Mouse (Mus musculus) midbrain, embryonic 15.5 days (tissue): ENCODE results near the gene Nmral1. TPM values are rescaled to one million over a fixed set of nuclear protein-coding genes. Genes with fewer than 3 reads are reported as not detected.
A peak's percentile ranks its signal among the peaks of the same experiment; 100 is the strongest.

ENCODE experiments used
- ATAC-seq: fragments of 200-750 bp; cut with Nextera tagmentation; replicated peaks from 2 replicates; pipeline ENCODE4 v1.8.0; 2017; ENCODE audit warnings: moderate TSS enrichment
- H3K27ac ChIP-seq: fragments of 300-500 bp; sonication (generic); 2 replicates; pipeline ENCODE4 v1.5.1; 2015; ENCODE audit warnings: mild to moderate bottlenecking, inconsistent platforms
- H3K27me3 ChIP-seq: fragments of 300-500 bp; sonication (generic); replicated peaks from 2 replicates; pipeline ENCODE4 v1.6.1; 2015; ENCODE audit warnings: inconsistent platforms
- H3K36me3 ChIP-seq: fragments of 300-500 bp; sonication (generic); replicated peaks from 2 replicates; pipeline ENCODE4 v1.6.1; 2015; ENCODE audit warnings: inconsistent platforms
- H3K4me1 ChIP-seq: fragments of 300-500 bp; sonication (generic); 2 replicates; pipeline ENCODE4 v1.6.1; 2015; ENCODE audit warnings: inconsistent platforms
- H3K4me2 ChIP-seq: fragments of 300-500 bp; sonication (generic); 2 replicates; pipeline ENCODE4 v1.6.1; 2015; ENCODE audit warnings: inconsistent platforms, mild to moderate bottlenecking, moderate library complexity
- H3K4me3 ChIP-seq: fragments of 300-500 bp; sonication (generic); 2 replicates; pipeline ENCODE4 v1.5.1; 2015; ENCODE audit warnings: mild to moderate bottlenecking, inconsistent platforms
- H3K9ac ChIP-seq: fragments of 300-500 bp; sonication (generic); 2 replicates; pipeline ENCODE4 v1.6.1; 2015; ENCODE audit warnings: mild to moderate bottlenecking, inconsistent platforms
- H3K9me3 ChIP-seq: fragments of 300-500 bp; sonication (generic); 2 replicates; pipeline ENCODE4 v1.6.1; 2016; ENCODE audit warnings: inconsistent platforms
- WGBS: fragments of 180-500 bp; shearing (Covaris S2); methylation state at CpG from one replicate; pipeline ENCODE4 v1.1.7; 2015; ENCODE audit warnings: mixed read lengths; 5-methylcytosine and 5-hydroxymethylcytosine counted together
- polyA plus RNA-seq: library from polyadenylated mRNA; unstranded; fragments of >200 nt; fragmentation: Nextera tagmentation; extraction: Ambion mirVana; gene quantifications from 2 replicates; pipeline ENCODE4 v1.2.1, GENCODE M21; 2015

Gene Nmral1
- polyA plus RNA-seq, 1 experiment from 2014 or later, result 78.3 TPM

GRCm38 (mm10) chr16:4676836-4677235, 42.3 kb downstream of the Nmral1 start:
- Histone ChIP-seq H3K4me3 (no peak overlapping the region), H3K4me1 (peaks cover 14% of the 10 kb centered on the region), H3K27me3 (no peaks in the 10 kb centered on the region), H3K36me3 (peaks cover 9% of the 10 kb centered on the region), H3K9me3 (no peaks in the 10 kb centered on the region), H3K4me2 (no peak overlapping the region), H3K9ac (no peak overlapping the region), H3K27ac (no peak overlapping the region)
- no peak for ATAC-seq
- WGBS, result 100% methylated on average over 5 of the region's 5 CpGs

DNA sequence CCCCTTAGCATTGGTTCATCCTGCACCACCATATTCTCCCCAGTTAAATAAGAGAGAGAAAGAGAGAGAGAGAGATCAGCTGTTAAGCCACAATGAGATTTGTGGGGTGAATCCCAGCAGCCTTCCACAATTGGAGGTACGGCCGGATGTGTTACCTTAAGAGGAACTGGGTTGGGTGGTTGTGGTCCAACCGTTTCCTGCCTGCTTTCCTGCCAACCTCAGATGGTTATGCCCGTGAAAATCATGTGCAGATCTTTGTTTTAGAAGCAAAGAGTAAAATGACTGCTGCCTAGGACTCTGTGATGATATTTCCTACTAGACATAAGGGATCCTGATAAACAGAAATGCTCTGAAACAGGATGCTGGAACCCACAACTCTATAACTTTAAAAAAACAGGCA, 45.1 kb downstream of the Nmral1 start:
- H3K4me3 ChIP-seq, result no peak overlapping the region
- H3K36me3 ChIP-seq, result peaks cover 9% of the 10 kb centered on the region
- H3K27me3 ChIP-seq, result no peaks in the 10 kb centered on the region
- peaks cover 12% of the 10 kb centered on the region for H3K4me1 ChIP-seq
- no peak overlapping the region for H3K9ac ChIP-seq
- H3K27ac ChIP-seq, result no peak overlapping the region
- WGBS, result 86% methylated on average over 4 of the region's 4 CpGs
- H3K4me2 ChIP-seq, result no peak overlapping the region
- ATAC-seq, result no peak
- no peaks in the 10 kb centered on the region for H3K9me3 ChIP-seq

DNA sequence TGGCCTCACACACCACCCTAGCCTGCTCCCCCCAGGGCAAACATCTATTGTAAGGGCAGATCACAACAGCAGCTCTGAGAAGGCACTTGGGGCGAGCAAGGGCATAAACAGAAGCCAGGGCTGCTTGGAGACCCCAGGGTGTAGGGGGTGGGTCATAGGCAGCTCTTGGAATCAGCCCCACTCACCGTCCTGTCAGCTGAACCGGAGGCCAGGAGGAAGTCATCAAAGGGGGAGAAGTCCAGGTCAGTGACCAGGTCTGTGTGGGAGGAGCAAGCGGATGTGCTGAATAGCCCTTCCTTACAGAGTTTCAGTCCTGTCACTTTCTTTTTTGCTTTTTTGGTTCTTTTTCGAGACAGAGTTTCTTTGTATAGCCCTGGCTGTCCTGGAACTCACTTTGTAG, 48.8 kb downstream of the Nmral1 start:
- H3K27ac ChIP-seq, result no peak overlapping the region
- ATAC-seq, result no peak
- H3K4me1 ChIP-seq, result no peaks in the 10 kb centered on the region
- H3K27me3 ChIP-seq, result no peaks in the 10 kb centered on the region
- H3K9ac ChIP-seq, result no peak overlapping the region
- H3K4me2 ChIP-seq, result no peak overlapping the region
- no peak overlapping the region for H3K4me3 ChIP-seq
- WGBS, result 80% methylated on average over 5 of the region's 5 CpGs
- no peaks in the 10 kb centered on the region for H3K9me3 ChIP-seq
- peaks cover 11% of the 10 kb centered on the region for H3K36me3 ChIP-seq

GRCm38 (mm10) chr16:4667190-4667808, 51.9 kb downstream of the Nmral1 start:
- ATAC-seq, result peak; percentile 90
- Histone ChIP-seq H3K4me3 (no peak overlapping the region), H3K36me3 (peaks cover 16% of the 10 kb centered on the region; the same call in 1 of the 2 replicates), H3K27me3 (no peaks in the 10 kb centered on the region), H3K4me1 (no peaks in the 10 kb centered on the region), H3K9ac (no peak overlapping the region), H3K9me3 (no peaks in the 10 kb centered on the region), H3K4me2 (no peak overlapping the region), H3K27ac (no peak overlapping the region)
- 23% methylated on average over 3 of the region's 3 CpGs for WGBS

DNA sequence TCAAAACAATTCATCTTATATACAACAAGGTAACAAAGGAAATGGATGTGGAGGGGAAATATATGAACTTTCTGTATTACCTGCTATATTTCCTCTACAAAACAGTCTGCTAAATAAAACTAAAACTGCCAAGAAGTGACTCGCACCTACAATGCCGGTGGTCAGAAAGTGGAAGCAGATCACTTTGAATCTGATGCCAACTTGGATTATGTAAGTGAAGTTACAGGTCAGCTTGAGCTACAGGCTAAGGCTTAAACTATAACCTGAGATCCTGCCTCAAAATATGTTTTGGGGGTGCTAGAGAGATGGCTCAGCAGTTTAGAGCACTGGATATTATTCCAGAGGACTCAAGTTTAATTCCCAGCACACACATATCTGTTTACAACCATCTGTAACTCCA, 53.4 kb downstream of the Nmral1 start:
- no peak for ATAC-seq
- H3K36me3 ChIP-seq, result peaks cover 24% of the 10 kb centered on the region; the same call in 1 of the 2 replicates
- no peak overlapping the region for H3K27ac ChIP-seq
- H3K27me3 ChIP-seq, result no peaks in the 10 kb centered on the region
- WGBS, result 95% methylated on average over 2 of the region's 2 CpGs
- H3K9me3 ChIP-seq, result no peaks in the 10 kb centered on the region
- H3K4me1 ChIP-seq, result no peaks in the 10 kb centered on the region
- H3K4me3 ChIP-seq, result no peak overlapping the region
- no peak overlapping the region for H3K9ac ChIP-seq
- H3K4me2 ChIP-seq, result no peak overlapping the region

- ATAC-seq, result no peak
- Histone ChIP-seq H3K4me2 (no peak overlapping the region), H3K36me3 (peaks cover 28% of the 10 kb centered on the region; the same call in 1 of the 2 replicates), H3K9me3 (no peaks in the 10 kb centered on the region), H3K27ac (no peak overlapping the region), H3K27me3 (no peaks in the 10 kb centered on the region), H3K4me1 (peaks cover 5% of the 10 kb centered on the region), H3K9ac (no peak overlapping the region), H3K4me3 (no peak overlapping the region)
- WGBS, result 87% methylated on average over 2 of the region's 2 CpGs
Observed at GRCm38 (mm10) chr16:4663806-4664205, 55.4 kb downstream of the Nmral1 start.

DNA sequence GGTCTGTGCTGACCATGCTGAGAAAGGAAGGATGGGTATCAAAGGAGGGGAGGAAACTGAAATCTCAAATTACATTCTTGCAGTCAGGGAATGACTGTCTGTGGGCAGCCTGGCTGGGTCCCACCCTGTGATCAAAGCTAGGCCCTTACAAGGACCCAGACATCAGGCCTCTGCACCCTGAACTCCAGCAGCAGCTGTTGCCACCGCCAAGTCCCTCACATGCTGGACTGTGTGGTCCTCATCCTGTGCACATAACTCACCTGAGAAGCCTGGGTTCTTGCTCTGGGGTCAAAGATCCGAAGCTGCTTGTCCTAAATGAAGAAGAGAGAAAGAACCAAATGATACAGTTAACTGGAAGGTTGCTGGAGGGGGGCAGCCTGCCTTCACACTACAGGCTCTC, 57.6 kb downstream of the Nmral1 start:
- H3K4me2 ChIP-seq, result no peak overlapping the region
- H3K36me3 ChIP-seq, result peaks cover 27% of the 10 kb centered on the region; the same call in 1 of the 2 replicates
- H3K9ac ChIP-seq, result no peak overlapping the region
- no peak overlapping the region for H3K27ac ChIP-seq
- 89% methylated on average over 2 of the region's 2 CpGs for WGBS
- ATAC-seq, result no peak
- no peak overlapping the region for H3K4me3 ChIP-seq
- H3K9me3 ChIP-seq, result no peaks in the 10 kb centered on the region
- peaks cover 5% of the 10 kb centered on the region for H3K4me1 ChIP-seq
- H3K27me3 ChIP-seq, result no peaks in the 10 kb centered on the region

Other genes with a start within 250 kb of the Nmral1 start
- 25.4 and 29.3 TPM in 2 replicates for gene Srl, start 177.5 kb downstream of the Nmral1 start, polyA plus RNA-seq
- gene Tfap4, start 159.5 kb downstream of the Nmral1 start, polyA plus RNA-seq, result 8.1 and 8.4 TPM in 2 replicates
- gene Glis2, start 124.6 kb downstream of the Nmral1 start, polyA plus RNA-seq, result 12.3 and 17.3 TPM in 2 replicates
- 139 and 154 TPM in 2 replicates for gene Pam16, start 94.4 kb downstream of the Nmral1 start, polyA plus RNA-seq
- gene Vasn, start 79.4 kb downstream of the Nmral1 start, polyA plus RNA-seq, result 5.2 and 5.8 TPM in 2 replicates
- 62.1 and 65.5 TPM in 2 replicates for gene Dnaja3, start 79.4 kb downstream of the Nmral1 start, polyA plus RNA-seq
- 32.1 and 33.2 TPM in 2 replicates for gene Coro7, start 39.6 kb downstream of the Nmral1 start, polyA plus RNA-seq
- 101 and 103 TPM in 2 replicates for gene Hmox2, start 7.0 kb upstream of the Nmral1 start, polyA plus RNA-seq
- gene Cdip1, start 70.9 kb upstream of the Nmral1 start, polyA plus RNA-seq, result 130 and 132 TPM in 2 replicates
- 0.19 and 0.52 TPM in 2 replicates for gene 4930562C15Rik, start 116.1 kb upstream of the Nmral1 start, polyA plus RNA-seq
- 58.2 and 58.7 TPM in 2 replicates for gene Ubald1, start 161.0 kb upstream of the Nmral1 start, polyA plus RNA-seq
- gene Mgrn1, start 166.9 kb upstream of the Nmral1 start, polyA plus RNA-seq, result 124 and 131 TPM in 2 replicates
- gene Nudt16l1, start 219.4 kb upstream of the Nmral1 start, polyA plus RNA-seq, result 123 and 132 TPM in 2 replicates
- 80.0 and 86.3 TPM in 2 replicates for gene Anks3, start 244.8 kb upstream of the Nmral1 start, polyA plus RNA-seq